Mouse (Mus musculus): Measurements from ENCODE around the gene Kcna5.

- no peak for TF ChIP-seq CTCF (IDR thresholded peaks at IDR 0.05; ENCODE audit: low read depth)
- TF ChIP-seq EP300 (IDR thresholded peaks at IDR 0.05; ENCODE audit: low read depth), result no peak
Observed at GRCm38 (mm10) chr6:126497173-126497839, 37.9 kb downstream of the Kcna5 start.
